Mouse (Mus musculus): ENCODE data around the gene Phf7.

The Phf7 gene

GRCm38 (mm10) chr14:31232404-31233069, 18.6 kb downstream of the Phf7 start:
- no peak for DNase-seq

GRCm38 (mm10) chr14:31230442-31230841, 20.7 kb downstream of the Phf7 start:
- no peak for DNase-seq

GRCm38 (mm10) chr14:31228234-31228633, 22.9 kb downstream of the Phf7 start:
- DNase-seq: no peak

- DNase-seq: no peak
Measured at GRCm38 (mm10) chr14:31226978-31227377, 24.1 kb downstream of the Phf7 start.

GRCm38 (mm10) chr14:31217666-31218065, 33.5 kb downstream of the Phf7 start, which contains the start of gene Sema3g:
Gene Sema3g, plus strand, starts transcription at chr14:31217860.
- no peak for DNase-seq

- no peak for DNase-seq
Measured at GRCm38 (mm10) chr14:31216846-31217245, 34.3 kb downstream of the Phf7 start, which contains the start of gene Nisch. Gene Nisch, minus strand, starts transcription at chr14:31216946.

GRCm38 (mm10) chr14:31215157-31216002, 35.7 kb downstream of the Phf7 start:
- peak; percentile 83 for DNase-seq

GRCm38 (mm10) chr14:31214684-31215083, 36.4 kb downstream of the Phf7 start:
- no peak for DNase-seq

GRCm38 (mm10) chr14:31213868-31214267, 37.2 kb downstream of the Phf7 start:
- DNase-seq: no peak

- no peak for DNase-seq
Measured at GRCm38 (mm10) chr14:31212499-31212898, 38.6 kb downstream of the Phf7 start.

GRCm38 (mm10) chr14:31211854-31212253, 39.3 kb downstream of the Phf7 start:
- no peak for DNase-seq

- no peak for DNase-seq
Measured at GRCm38 (mm10) chr14:31209133-31209557, 42.0 kb downstream of the Phf7 start.

- DNase-seq: no peak
Measured at GRCm38 (mm10) chr14:31208084-31208483, 43.0 kb downstream of the Phf7 start, which contains the start of gene Tnnc1. Gene Tnnc1, plus strand, starts transcription at chr14:31208312.

GRCm38 (mm10) chr14:31207070-31207830, 43.9 kb downstream of the Phf7 start:
- no peak for DNase-seq

GRCm38 (mm10) chr14:31206472-31206981, 44.6 kb downstream of the Phf7 start:
- peak; percentile 98 for DNase-seq

GRCm38 (mm10) chr14:31205562-31206467, 45.3 kb downstream of the Phf7 start:
- DNase-seq: peak; percentile 64

GRCm38 (mm10) chr14:31205244-31205561, 45.9 kb downstream of the Phf7 start:
- peak; percentile 19 for DNase-seq

- DNase-seq: no peak
Measured at GRCm38 (mm10) chr14:31204844-31205243, 46.3 kb downstream of the Phf7 start.

- no peak for DNase-seq
Measured at GRCm38 (mm10) chr14:31200038-31200437, 51.1 kb downstream of the Phf7 start.

GRCm38 (mm10) chr14:31199599-31199998, 51.5 kb downstream of the Phf7 start:
- DNase-seq: no peak

GRCm38 (mm10) chr14:31197547-31198516, 53.3 kb downstream of the Phf7 start:
- no peak for DNase-seq

Measured in thymus, postnatal 14 days (tissue).